Mouse (Mus musculus): ENCODE data around the gene Zfp607b.

DNA sequence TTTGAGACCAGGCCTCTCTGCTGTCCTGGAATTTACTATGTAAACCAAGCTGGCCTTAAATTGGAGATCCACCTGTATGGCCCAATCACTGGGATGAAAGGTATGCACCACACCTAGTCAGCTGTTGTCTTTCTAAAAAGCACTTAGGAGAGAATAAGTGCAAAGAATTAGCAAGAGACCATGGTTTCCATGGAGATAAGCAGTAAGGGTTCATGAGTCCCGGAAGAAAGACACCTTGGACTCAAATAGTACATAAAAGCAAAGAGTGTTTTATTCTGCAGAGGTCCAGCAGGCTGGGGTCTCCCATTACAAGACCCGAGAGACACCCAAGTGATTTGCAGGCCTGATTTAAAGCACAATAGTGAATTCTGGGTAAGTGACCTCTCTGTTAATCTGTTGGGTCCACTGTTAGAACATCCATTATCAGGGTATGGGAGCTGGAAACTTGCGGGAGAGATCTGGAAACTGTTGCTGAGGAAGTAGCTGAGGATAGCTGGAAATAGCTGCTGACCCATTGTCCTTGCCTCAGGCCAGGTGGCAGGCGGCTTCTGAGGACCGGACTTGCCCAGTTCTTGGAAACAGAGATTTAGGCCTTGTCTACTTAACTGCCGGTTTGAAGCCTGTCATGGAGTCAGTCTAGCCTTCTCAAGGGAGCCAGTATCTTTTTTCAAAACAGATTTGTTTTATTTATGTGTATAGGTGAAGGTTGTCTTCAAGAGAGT lies 41.7 kb upstream of the Zfp607b start:
- TF ChIP-seq CTCF (IDR thresholded peaks at IDR 0.05; ENCODE audit: control insufficient read depth, insufficient read depth, low read length) (no peak), POLR2A (IDR thresholded peaks at IDR 0.05; ENCODE audit: borderline replicate concordance, control insufficient read depth, low read depth, low read length) (no peak)

Measured in bone marrow, adult 2 months (tissue).